In genomic region chr6:100387042-100387441, GRCm38 (mm10) we compare ENCODE assay signal across 13 mouse cellular contexts.
DNase-seq lines count a peak whose midpoint lies in the region; ATAC-seq and TF ChIP-seq lines count a peak whose summit lies in the region.
"Had no signal": no experiment of that assay in that cellular context is flagged by ENCODE, and none has a peak within 500 bp of the region (broad histone marks: within the 10 kb centered on the region; RNA-seq: fewer than 3 reads in every experiment).

No protein-coding gene starts in this region.

- peak; percentile 83 for DNase-seq in kidney, postnatal 0 days (ENCODE audit: low spot score)
- DNase-seq in kidney, postnatal 14 days: no peak
- DNase-seq in embryo, embryonic 10.5 days (ENCODE audit: low spot score): peak; percentile 53
- DNase-seq in adrenal gland, adult 8-10 months: no peak
- DNase-seq: cerebellum, adult 2 months; kidney, postnatal 25 days; midbrain, embryonic 14.5 days had no signal

- 13% methylated on average over 5 of the region's 5 CpGs for WGBS in kidney, postnatal 0 days
- 16% methylated on average over 5 of the region's 5 CpGs for WGBS in intestine, embryonic 15.5 days
- 21% methylated on average over 5 of the region's 5 CpGs for WGBS in stomach, embryonic 15.5 days

- ATAC-seq in kidney, postnatal 0 days (replicated peaks; ENCODE audit: low FRiP score, low read depth): no peak
- ATAC-seq in intestine, embryonic 15.5 days: no peak; the same call in none of the 2 replicates
- 0 out of 2 replicates have a peak, but pooled peaks have one; percentile 10 for ATAC-seq in stomach, embryonic 15.5 days (ENCODE audit: insufficient read depth, low FRiP score, low read depth)
- ATAC-seq in monocyte, adult 5-6 weeks (replicated peaks; ENCODE audit: insufficient number of reproducible peaks, low FRiP score, low TSS enrichment, poor library complexity, severe bottlenecking): no peak

- H3K27ac ChIP-seq in kidney, postnatal 0 days: no peak overlapping the region
- H3K27ac ChIP-seq in intestine, embryonic 15.5 days: no peak overlapping the region
- peak overlapping the region; percentile 54 for H3K27ac ChIP-seq in stomach, embryonic 15.5 days
- H3K27ac ChIP-seq: heart, embryonic 10.5 days; liver, embryonic 15.5 days; neural tube, embryonic 13.5 days had no signal

- no peaks in the 10 kb centered on the region for H3K27me3 ChIP-seq in kidney, postnatal 0 days (ENCODE audit: insufficient read depth, low read length)
- no peaks in the 10 kb centered on the region for H3K27me3 ChIP-seq in intestine, embryonic 15.5 days (replicated peaks)
- no peaks in the 10 kb centered on the region for H3K27me3 ChIP-seq in stomach, embryonic 15.5 days (replicated peaks)
- H3K27me3 ChIP-seq: liver, embryonic 15.5 days; neural tube, embryonic 13.5 days had no signal

- H3K4me2 ChIP-seq in kidney, postnatal 0 days (ENCODE audit: low read length): no peak overlapping the region
- 0 out of 2 replicates have a peak overlapping the region, but pooled peaks have one; percentile 28 for H3K4me2 ChIP-seq in intestine, embryonic 15.5 days (replicated peaks)
- no peak overlapping the region for H3K4me2 ChIP-seq in stomach, embryonic 15.5 days
- H3K4me2 ChIP-seq: liver, embryonic 15.5 days; neural tube, embryonic 13.5 days had no signal

- no peaks in the 10 kb centered on the region for H3K9me3 ChIP-seq in kidney, postnatal 0 days (replicated peaks; ENCODE audit: low read length)
- no peaks in the 10 kb centered on the region for H3K9me3 ChIP-seq in intestine, embryonic 15.5 days
- H3K9me3 ChIP-seq in stomach, embryonic 15.5 days: no peaks in the 10 kb centered on the region
- H3K9me3 ChIP-seq: heart, embryonic 10.5 days; liver, embryonic 15.5 days; neural tube, embryonic 13.5 days had no signal

- H3K36me3 ChIP-seq in kidney, postnatal 0 days (ENCODE audit: insufficient read depth, low read length): no peaks in the 10 kb centered on the region
- no peaks in the 10 kb centered on the region for H3K36me3 ChIP-seq in intestine, embryonic 15.5 days
- no peaks in the 10 kb centered on the region for H3K36me3 ChIP-seq in stomach, embryonic 15.5 days
- H3K36me3 ChIP-seq: heart, embryonic 10.5 days; liver, embryonic 15.5 days; neural tube, embryonic 13.5 days had no signal

- H3K9ac ChIP-seq in kidney, postnatal 0 days (ENCODE audit: low read depth, low read length): no peak overlapping the region
- no peak overlapping the region for H3K9ac ChIP-seq in intestine, embryonic 15.5 days
- H3K9ac ChIP-seq in stomach, embryonic 15.5 days: no peak overlapping the region
- H3K9ac ChIP-seq: liver, embryonic 15.5 days; neural tube, embryonic 13.5 days had no signal

- no peak for TF ChIP-seq CTCF in kidney, postnatal 0 days (IDR thresholded peaks at IDR 0.05; ENCODE audit: low read depth)

- peaks cover 2% of the 10 kb centered on the region; the same call in 1 of the 2 replicates for H3K4me1 ChIP-seq in kidney, postnatal 0 days (replicated peaks; ENCODE audit: insufficient read depth, low read length)
- peaks cover 7% of the 10 kb centered on the region; the same call in 1 of the 2 replicates for H3K4me1 ChIP-seq in intestine, embryonic 15.5 days (replicated peaks)
- no peaks in the 10 kb centered on the region for H3K4me1 ChIP-seq in stomach, embryonic 15.5 days

- H3K4me3 ChIP-seq in kidney, postnatal 0 days (replicated peaks; ENCODE audit: low read depth, low read length): no peak overlapping the region
- H3K4me3 ChIP-seq in intestine, embryonic 15.5 days (replicated peaks): no peak overlapping the region
- H3K4me3 ChIP-seq in stomach, embryonic 15.5 days (replicated peaks): no peak overlapping the region
- H3K4me3 ChIP-seq: heart, embryonic 10.5 days; liver, embryonic 15.5 days; neural tube, embryonic 13.5 days had no signal

Comparison
In these comparisons a context has a peak if more than half of its experiments do, and no peak if none do; other contexts are left out.
1. DNase-seq: peak in kidney, postnatal 0 days (single experiment) and embryo, embryonic 10.5 days (single experiment); none in kidney, postnatal 14 days (single experiment) and adrenal gland, adult 8-10 months (single experiment).